Mouse (Mus musculus): ENCODE data around the gene Soat2. TPM values are rescaled to one million over a fixed set of nuclear protein-coding genes. Genes with fewer than 3 reads are reported as not detected.

The Soat2 gene
- polyA plus RNA-seq, 1 experiment from 2014 or later = 0.53 TPM

DNA sequence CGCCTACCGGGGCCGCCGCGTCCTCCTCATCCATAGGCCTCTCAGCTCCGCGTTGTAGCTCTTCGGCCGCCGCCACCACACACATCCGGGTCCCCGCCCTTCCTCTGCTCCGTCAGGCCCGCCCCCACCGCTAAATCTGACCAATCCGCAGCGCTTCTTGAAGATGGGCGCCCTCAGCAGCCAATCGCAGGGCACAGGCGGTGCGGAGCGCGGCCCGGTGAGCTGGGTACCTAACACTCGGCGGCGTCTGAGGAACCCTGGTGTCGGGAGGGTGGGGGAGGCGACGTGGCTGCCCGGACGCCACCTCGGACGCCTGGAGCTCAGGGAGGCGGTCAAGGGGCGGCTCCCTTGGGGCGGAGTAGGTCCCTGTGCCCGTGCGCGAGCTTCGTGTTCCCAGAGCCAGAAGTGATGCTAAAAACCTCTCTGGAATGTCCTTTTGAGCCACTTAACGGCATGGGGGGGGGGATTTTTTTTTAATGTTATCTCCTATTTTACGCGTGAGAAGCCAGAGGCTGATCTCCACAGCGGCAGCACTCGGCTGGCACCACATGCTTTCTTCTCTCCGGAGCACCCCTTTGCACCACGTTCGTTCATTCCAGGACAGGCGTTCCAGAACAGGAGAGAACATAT lies 14.1 kb upstream of the Soat2 start, which contains the start of gene Spryd3:
Spryd3 (minus strand) TSS at position 106 of the 630 bp plus-strand sequence.
- peak within 1 kb of the TSS; percentile 77 for H3K4me2 ChIP-seq
- ATAC-seq (ENCODE audit: extremely low read depth, insufficient number of reproducible peaks, low FRiP score, low TSS enrichment) = peak; percentile 98
- peaks cover 21% of the 10 kb centered on the region for H3K4me1 ChIP-seq
- H3K27ac ChIP-seq (replicated peaks) = peak within 1 kb of the TSS; percentile 69
- H3K9me3 ChIP-seq = no peaks in the 10 kb centered on the region
- H3K27me3 ChIP-seq (replicated peaks) = no peaks in the 10 kb centered on the region
- peak within 1 kb of the TSS; percentile 66 for H3K4me3 ChIP-seq
- peaks cover 26% of the 10 kb centered on the region for H3K36me3 ChIP-seq
- H3K9ac ChIP-seq = peak within 1 kb of the TSS; percentile 87
- under 1% methylated on average over 50 of the region's 50 CpGs for WGBS

DNA sequence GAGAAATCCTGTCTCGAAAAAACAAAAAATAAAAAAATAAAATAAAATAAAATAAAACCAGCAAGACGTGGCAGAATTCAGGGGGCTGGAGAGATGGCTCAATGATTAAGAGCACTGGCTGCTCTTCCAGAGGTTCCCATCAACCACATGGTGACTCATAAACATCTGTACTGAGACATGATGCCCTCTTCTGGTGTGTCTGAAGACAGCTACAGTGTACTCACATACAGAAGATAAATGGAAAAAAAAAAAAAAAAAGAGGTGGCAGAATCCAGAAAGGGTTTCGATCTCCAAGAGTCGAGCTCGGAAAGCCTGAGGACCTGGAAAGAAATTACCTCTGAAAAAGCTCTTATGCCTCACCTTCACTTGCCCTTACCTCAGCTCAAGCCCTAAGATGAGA lies 9.2 kb upstream of the Soat2 start:
- no peaks in the 10 kb centered on the region for H3K9me3 ChIP-seq
- no peak for ATAC-seq (ENCODE audit: extremely low read depth, insufficient number of reproducible peaks, low FRiP score, low TSS enrichment)
- H3K4me2 ChIP-seq = no peak overlapping the region
- no peak overlapping the region for H3K27ac ChIP-seq (replicated peaks)
- 81% methylated on average over 5 of the region's 5 CpGs for WGBS
- H3K36me3 ChIP-seq = no peaks in the 10 kb centered on the region
- H3K9ac ChIP-seq = no peak overlapping the region
- no peak overlapping the region for H3K4me3 ChIP-seq
- H3K4me1 ChIP-seq = peaks cover 42% of the 10 kb centered on the region
- peaks cover 39% of the 10 kb centered on the region for H3K27me3 ChIP-seq (replicated peaks)

DNA sequence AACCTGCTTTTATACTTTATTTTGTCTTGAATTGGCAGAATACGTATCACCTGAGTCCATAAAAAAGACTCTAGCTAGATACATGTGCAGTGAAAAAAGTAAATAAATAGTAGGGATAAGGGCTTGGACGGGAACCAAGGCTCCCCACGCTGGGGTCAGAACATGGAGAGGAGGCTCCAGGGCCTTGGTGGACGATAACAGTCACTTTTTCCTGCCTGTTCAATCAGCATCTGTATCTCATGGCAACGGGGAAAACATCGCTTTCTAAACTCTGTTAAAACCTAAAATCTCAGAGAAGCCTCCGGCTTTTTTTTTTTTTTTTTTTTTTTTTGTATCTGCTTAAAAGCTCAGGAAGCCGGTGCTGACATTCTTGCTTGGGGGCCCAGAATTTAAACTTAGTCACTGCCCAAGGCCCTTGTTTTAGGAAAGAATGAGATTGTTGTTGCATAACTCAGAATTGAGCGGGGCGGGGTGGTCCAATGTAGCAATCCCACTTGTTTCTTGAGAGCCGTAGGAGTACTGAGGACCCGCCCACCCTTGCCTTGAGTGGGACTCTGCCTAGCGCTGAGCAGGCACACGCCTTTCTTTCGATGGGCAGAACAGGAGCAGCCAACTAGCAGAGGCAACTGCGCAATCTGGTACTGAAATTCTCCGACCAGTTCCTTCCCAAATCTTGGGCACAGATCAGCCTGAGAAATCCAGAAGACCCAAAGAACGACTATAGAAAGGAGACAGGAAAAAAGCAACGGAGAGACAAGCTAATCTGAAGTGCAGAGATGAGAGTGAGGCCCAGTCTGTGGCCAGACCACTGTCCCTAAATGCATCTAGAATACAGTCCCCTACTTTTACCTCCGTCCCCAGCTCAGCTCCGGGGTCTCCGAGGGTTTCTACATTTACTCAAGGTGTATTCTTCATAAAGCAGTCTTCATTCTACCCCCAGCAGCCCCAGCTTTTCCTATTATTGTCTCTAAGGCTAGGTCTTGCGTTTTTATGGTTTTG lies 7.1 kb upstream of the Soat2 start:
- Histone ChIP-seq H3K4me1 (peaks cover 42% of the 10 kb centered on the region), H3K36me3 (no peaks in the 10 kb centered on the region), H3K9me3 (no peaks in the 10 kb centered on the region), H3K9ac (0 out of 2 replicates have a peak overlapping the region, but pooled peaks have one; percentile 47), H3K4me2 (no peak overlapping the region), H3K27me3 (replicated peaks) (peaks cover 43% of the 10 kb centered on the region), H3K4me3 (no peak overlapping the region), H3K27ac (replicated peaks) (no peak overlapping the region)
- WGBS = 47% methylated on average over 23 of the region's 23 CpGs
- no peak for ATAC-seq (ENCODE audit: extremely low read depth, insufficient number of reproducible peaks, low FRiP score, low TSS enrichment)

DNA sequence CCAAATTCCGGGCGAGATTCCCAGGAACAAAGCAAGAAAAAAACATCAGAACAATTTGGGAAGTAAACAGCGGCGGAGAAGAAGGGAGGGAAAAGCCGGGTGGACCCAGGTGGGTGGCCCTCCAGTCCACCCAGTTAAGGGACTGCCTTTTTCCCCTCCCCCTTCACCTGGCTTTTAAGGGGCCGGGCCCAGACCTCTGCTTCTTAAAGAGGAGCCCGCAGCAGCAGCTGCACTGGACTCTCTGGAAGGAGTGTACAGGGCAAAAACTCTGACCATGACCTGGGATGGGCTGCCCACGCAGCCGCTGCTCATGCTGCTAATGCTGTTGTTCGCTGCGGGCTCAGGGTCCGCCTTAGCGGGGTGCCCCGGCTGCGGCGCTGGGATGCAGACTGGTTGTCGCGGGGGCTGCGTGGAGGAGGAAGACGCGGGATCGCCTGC lies 6.0 kb upstream of the Soat2 start, which contains the start of gene Igfbp6:
Igfbp6 (plus strand) TSS at position 89 of the 438 bp plus-strand sequence.
- ATAC-seq (ENCODE audit: extremely low read depth, insufficient number of reproducible peaks, low FRiP score, low TSS enrichment) = no peak
- Histone ChIP-seq H3K27ac (replicated peaks) (no peak within 1 kb of the TSS), H3K4me1 (peaks cover 42% of the 10 kb centered on the region), H3K4me2 (peak within 1 kb of the TSS; percentile 63), H3K9ac (peak within 1 kb of the TSS; percentile 69), H3K4me3 (peak within 1 kb of the TSS; percentile 35), H3K27me3 (replicated peaks) (peaks cover 43% of the 10 kb centered on the region), H3K9me3 (no peaks in the 10 kb centered on the region), H3K36me3 (no peaks in the 10 kb centered on the region)
- 10% methylated on average over 22 of the region's 22 CpGs for WGBS

DNA sequence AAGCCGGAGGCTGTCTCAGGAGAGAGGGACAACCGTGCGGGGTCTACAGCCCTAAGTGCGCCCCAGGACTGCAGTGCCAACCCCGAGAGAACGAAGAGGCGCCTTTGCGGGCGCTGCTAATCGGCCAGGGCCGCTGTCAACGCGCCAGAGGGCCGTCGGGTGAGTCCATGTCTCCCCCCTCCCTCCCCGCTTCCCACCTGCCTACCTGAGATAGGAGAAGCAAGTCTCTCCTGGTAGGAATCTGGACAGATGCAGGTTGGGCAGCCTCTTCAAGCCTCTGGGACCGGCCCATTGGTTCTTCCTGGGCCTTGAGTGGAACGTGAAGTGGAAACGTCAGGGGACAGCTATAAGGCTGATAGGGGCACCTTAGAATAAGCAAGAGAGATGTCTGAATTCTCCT lies 5.6 kb upstream of the Soat2 start:
- H3K27ac ChIP-seq (replicated peaks) = no peak overlapping the region
- H3K4me3 ChIP-seq = peak overlapping the region; percentile 35
- no peak for ATAC-seq (ENCODE audit: extremely low read depth, insufficient number of reproducible peaks, low FRiP score, low TSS enrichment)
- peak overlapping the region; percentile 63 for H3K4me2 ChIP-seq
- H3K9me3 ChIP-seq = no peaks in the 10 kb centered on the region
- H3K27me3 ChIP-seq (replicated peaks) = peaks cover 43% of the 10 kb centered on the region
- H3K4me1 ChIP-seq = peaks cover 45% of the 10 kb centered on the region
- no peaks in the 10 kb centered on the region for H3K36me3 ChIP-seq
- WGBS = 11% methylated on average over 19 of the region's 19 CpGs
- H3K9ac ChIP-seq = peak overlapping the region; percentile 69

DNA sequence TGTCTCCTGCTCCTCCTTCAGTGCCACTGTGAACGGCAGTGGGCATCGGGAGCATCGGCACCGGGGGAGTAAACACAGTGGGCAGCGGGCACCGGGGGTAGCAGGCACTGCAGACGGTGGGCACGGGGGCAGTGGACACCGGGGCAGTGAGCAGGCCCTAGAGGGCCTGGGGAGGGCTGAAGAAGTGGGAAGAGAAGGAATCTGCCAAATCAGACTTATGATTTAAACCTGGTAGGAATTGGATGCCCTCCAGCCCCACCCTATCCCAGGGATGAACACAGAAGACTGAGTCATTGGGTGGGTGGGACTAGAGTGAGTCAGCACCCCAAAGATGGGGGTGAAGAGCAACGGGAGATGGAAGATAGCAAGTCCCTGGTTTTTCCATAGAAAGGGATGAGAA lies 5.0 kb upstream of the Soat2 start:
- H3K4me3 ChIP-seq = no peak overlapping the region
- H3K36me3 ChIP-seq = no peaks in the 10 kb centered on the region
- peaks cover 43% of the 10 kb centered on the region for H3K27me3 ChIP-seq (replicated peaks)
- H3K4me1 ChIP-seq = peaks cover 51% of the 10 kb centered on the region
- H3K27ac ChIP-seq (replicated peaks) = no peak overlapping the region
- H3K4me2 ChIP-seq = 0 out of 2 replicates have a peak overlapping the region, but pooled peaks have one; percentile 63
- WGBS = 76% methylated on average over 10 of the region's 10 CpGs
- H3K9me3 ChIP-seq = no peaks in the 10 kb centered on the region
- no peak for ATAC-seq (ENCODE audit: extremely low read depth, insufficient number of reproducible peaks, low FRiP score, low TSS enrichment)
- H3K9ac ChIP-seq = no peak overlapping the region

DNA sequence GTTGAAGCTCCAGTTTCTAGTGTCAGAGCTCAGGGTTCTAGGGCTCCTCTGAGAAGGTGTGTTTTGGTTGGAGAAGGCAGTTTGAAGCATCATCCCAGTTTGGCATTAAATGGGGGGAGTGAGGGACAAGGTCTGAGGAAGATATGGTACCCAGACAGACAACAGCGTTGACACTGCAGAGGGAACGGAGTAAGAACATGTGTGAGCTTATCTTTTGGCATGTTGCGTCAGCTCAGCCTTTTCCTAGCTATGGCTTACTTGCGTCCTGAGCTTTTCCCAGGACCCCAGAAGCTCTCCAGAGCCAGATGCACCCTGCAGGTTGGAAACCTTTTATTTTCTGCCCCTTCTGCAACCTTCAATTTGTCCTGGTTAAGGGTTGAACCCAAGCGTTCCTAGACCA lies 4.2 kb upstream of the Soat2 start:
- Histone ChIP-seq H3K9me3 (no peaks in the 10 kb centered on the region), H3K4me1 (peaks cover 57% of the 10 kb centered on the region), H3K36me3 (no peaks in the 10 kb centered on the region), H3K4me3 (no peak overlapping the region), H3K27ac (replicated peaks) (no peak overlapping the region), H3K4me2 (no peak overlapping the region), H3K27me3 (replicated peaks) (peaks cover 43% of the 10 kb centered on the region), H3K9ac (no peak overlapping the region)
- WGBS = 68% methylated on average over 5 of the region's 5 CpGs
- no peak for ATAC-seq (ENCODE audit: extremely low read depth, insufficient number of reproducible peaks, low FRiP score, low TSS enrichment)

DNA sequence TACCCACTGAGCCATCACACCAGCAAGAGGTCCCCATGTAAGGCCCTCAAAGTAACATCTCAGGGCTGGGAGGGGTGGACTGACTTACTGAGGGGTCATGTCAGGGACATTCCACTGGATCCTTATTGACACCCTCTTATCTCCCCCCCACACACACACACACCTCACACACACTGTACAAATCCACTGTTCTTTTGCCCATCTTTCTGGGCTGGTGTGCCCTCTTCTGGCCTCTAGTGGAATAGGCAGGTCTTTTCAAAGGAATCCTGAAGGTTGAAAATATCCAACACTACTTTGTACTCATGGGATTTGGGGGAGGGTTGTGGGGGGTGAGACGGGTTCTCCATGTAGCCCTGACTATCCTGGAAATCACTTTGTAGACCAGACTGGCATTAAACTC lies 3.4 kb upstream of the Soat2 start:
- no peak for ATAC-seq (ENCODE audit: extremely low read depth, insufficient number of reproducible peaks, low FRiP score, low TSS enrichment)
- no peak overlapping the region for H3K27ac ChIP-seq (replicated peaks)
- no peaks in the 10 kb centered on the region for H3K9me3 ChIP-seq
- H3K36me3 ChIP-seq = no peaks in the 10 kb centered on the region
- H3K27me3 ChIP-seq (replicated peaks) = peaks cover 43% of the 10 kb centered on the region
- H3K4me3 ChIP-seq = no peak overlapping the region
- H3K4me1 ChIP-seq = peaks cover 57% of the 10 kb centered on the region
- no peak overlapping the region for H3K9ac ChIP-seq
- WGBS = 5% methylated on average over 1 of the region's 1 CpGs
- H3K4me2 ChIP-seq = no peak overlapping the region

DNA sequence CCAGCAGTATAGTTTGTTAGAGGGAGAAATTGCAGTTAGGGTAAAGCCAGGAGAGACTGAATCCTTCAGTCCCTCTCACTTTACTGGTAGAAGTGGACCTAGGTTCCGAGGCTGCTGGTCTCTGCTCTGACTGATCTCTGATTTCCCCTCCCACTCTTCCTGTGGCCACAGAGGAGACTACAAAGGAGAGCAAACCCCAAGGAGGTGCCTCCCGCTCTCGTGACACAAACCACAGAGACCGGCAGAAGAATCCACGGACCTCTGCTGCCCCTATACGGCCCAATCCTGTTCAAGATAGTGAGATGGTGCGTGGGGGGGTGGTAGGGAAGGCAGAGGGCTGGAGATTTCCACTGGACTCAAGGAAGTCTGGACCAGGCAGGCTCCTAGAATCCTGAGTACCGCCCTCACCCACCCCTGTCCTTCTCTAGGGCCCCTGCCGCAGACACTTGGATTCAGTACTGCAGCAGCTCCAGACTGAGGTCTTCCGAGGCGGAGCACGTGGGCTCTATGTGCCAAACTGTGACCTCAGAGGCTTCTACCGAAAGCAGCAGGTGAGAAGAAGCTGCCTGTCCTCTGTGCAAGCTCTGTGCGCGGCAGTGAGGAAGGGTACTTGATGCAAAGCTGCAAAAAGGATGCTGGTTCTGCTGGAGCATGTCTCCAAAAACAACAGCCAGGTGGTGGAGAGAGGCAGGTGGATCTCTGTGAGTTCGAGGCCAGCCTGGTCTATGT lies 2.5 kb upstream of the Soat2 start:
- Histone ChIP-seq H3K9ac (0 out of 2 replicates have a peak overlapping the region, but pooled peaks have one; percentile 29), H3K4me1 (peaks cover 53% of the 10 kb centered on the region), H3K27me3 (replicated peaks) (peaks cover 36% of the 10 kb centered on the region), H3K4me2 (no peak overlapping the region), H3K27ac (replicated peaks) (no peak overlapping the region), H3K9me3 (no peaks in the 10 kb centered on the region), H3K4me3 (no peak overlapping the region), H3K36me3 (no peaks in the 10 kb centered on the region)
- 56% methylated on average over 16 of the region's 16 CpGs for WGBS
- ATAC-seq (ENCODE audit: extremely low read depth, insufficient number of reproducible peaks, low FRiP score, low TSS enrichment) = no peak

DNA sequence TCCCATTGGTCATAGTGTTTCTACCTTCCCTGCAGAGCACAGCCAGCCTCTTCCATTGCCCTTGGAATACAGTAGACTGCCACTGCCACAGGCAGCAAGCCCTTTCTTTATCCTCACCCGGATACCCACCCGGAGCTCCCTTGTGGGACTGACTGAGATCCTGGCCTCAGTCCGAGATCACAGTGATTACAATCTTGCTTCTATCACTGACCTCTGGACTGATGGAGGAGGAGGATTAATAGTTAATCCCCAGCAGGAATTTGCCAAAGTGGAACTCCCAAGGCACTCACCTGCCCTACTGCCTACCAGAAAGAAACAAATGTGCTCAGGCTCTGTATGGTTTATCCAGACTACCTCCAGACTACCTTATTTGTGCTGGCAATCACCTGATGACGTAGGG lies 765 bp upstream of the Soat2 start:
- Histone ChIP-seq H3K4me1 (peaks cover 37% of the 10 kb centered on the region), H3K4me3 (no peak overlapping the region), H3K27me3 (replicated peaks) (peaks cover 19% of the 10 kb centered on the region), H3K36me3 (no peaks in the 10 kb centered on the region), H3K27ac (replicated peaks) (no peak overlapping the region), H3K9ac (no peak overlapping the region; the same call in 1 of the 2 replicates), H3K4me2 (no peak overlapping the region), H3K9me3 (no peaks in the 10 kb centered on the region)
- no peak for ATAC-seq (ENCODE audit: extremely low read depth, insufficient number of reproducible peaks, low FRiP score, low TSS enrichment)
- 71% methylated on average over 4 of the region's 4 CpGs for WGBS

DNA sequence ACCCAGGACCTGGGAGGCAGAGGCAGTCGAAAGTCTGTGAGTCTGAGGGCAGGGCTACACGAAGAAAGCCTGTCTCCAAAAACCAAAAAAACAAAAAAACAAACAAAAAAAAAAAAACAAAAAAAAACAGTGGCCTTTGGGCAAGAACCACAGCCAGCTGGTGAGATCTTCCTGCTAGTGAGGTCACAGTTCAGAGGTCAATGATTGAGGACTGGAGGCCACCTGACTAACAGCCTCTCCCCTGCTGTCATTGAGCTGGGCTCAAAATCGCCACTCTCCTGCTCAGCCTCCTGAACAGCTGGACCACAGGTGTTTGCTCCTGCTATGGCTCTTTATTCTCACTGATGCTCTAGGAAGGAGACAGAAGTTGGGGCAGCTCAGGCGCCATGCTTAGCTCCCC lies 2.3 kb downstream of the Soat2 start:
- Histone ChIP-seq H3K4me1 (peaks cover 23% of the 10 kb centered on the region), H3K4me3 (no peak overlapping the region), H3K9me3 (no peaks in the 10 kb centered on the region), H3K36me3 (no peaks in the 10 kb centered on the region), H3K27ac (replicated peaks) (no peak overlapping the region), H3K4me2 (no peak overlapping the region), H3K27me3 (replicated peaks) (0 out of 2 replicates have a peak, but pooled peaks cover 2% of the 10 kb centered on the region), H3K9ac (no peak overlapping the region)
- ATAC-seq (ENCODE audit: extremely low read depth, insufficient number of reproducible peaks, low FRiP score, low TSS enrichment) = no peak
- 67% methylated on average over 4 of the region's 4 CpGs for WGBS
